ENCODE assay signal across 8 mouse cellular contexts in the genomic region with DNA sequence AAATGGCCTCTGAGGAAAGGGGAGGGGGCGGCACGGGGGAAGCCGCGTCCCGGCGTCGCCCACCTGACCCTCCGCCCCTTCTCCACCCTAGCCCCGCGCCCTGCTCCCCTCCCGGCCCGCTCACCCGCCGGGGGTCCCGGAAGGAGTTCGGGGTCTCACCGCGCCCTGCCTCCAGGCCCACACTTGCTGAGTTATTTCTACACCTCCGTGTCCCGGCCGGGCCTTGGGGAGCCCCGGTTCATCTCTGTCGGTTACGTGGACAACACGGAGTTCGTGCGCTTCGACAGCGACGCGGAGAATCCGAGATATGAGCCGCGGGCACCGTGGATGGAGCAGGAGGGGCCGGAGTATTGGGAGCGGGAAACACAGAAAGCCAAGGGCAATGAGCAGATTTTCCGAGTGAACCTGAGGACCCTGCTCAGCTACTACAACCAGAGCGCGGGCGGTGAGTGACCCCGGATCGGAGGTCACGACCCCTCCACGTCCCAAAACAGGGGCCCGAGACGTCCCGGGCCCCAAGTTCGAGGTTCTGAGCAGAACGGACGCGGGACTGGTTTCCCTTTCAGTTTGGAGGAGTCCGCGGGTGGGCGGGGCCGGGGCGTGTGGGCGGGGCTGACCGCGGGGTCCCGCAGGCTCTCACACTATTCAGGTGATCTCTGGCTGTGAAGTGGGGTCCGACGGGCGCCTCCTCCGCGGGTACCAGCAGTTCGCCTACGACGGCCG. TPM values are rescaled to one million over a fixed set of nuclear protein-coding genes. Genes with fewer than 3 reads are reported as not detected.
DNase-seq lines count a peak whose midpoint lies in the region; ATAC-seq lines count a peak whose summit lies in the region.

No protein-coding gene starts in this region.

- H3K4me1 ChIP-seq in embryonic facial prominence, embryonic 12.5 days: no peaks in the 10 kb centered on the region
- H3K4me1 ChIP-seq in heart, embryonic 15.5 days (replicated peaks): peaks cover 3% of the 10 kb centered on the region

- peaks cover 22% of the 10 kb centered on the region for H3K27me3 ChIP-seq in embryonic facial prominence, embryonic 12.5 days
- H3K27me3 ChIP-seq in heart, embryonic 15.5 days: no peaks in the 10 kb centered on the region

- DNase-seq in right cerebral cortex, postnatal 4 days: peak; percentile 5
- no peak for DNase-seq in right cerebral cortex, postnatal 14 days
- peak; percentile 59 for DNase-seq in kidney, postnatal 14 days
- peak; percentile 46 to 60 for DNase-seq in spleen, adult 18-20 months
- no peak for DNase-seq in adipocyte (ENCODE audit: low spot score)

- H3K9ac ChIP-seq in embryonic facial prominence, embryonic 12.5 days: peak overlapping the region; percentile 59
- H3K9ac ChIP-seq in heart, embryonic 15.5 days: peak overlapping the region; percentile 67

- 0 out of 2 replicates have a peak, but pooled peaks have one; percentile 6 for ATAC-seq in embryonic facial prominence, embryonic 12.5 days (ENCODE audit: insufficient number of reproducible peaks, insufficient read depth, low FRiP score, low TSS enrichment)
- ATAC-seq in heart, embryonic 15.5 days (replicated peaks; ENCODE audit: insufficient number of reproducible peaks, insufficient read depth, low FRiP score, low read depth): peak; percentile 64
- peak; percentile 60 for ATAC-seq in megakaryocyte, adult 5-6 weeks (ENCODE audit: poor library complexity, severe bottlenecking)

- H3K36me3 ChIP-seq in embryonic facial prominence, embryonic 12.5 days: no peaks in the 10 kb centered on the region
- H3K36me3 ChIP-seq in heart, embryonic 15.5 days: no peaks in the 10 kb centered on the region

- H3K4me3 ChIP-seq in embryonic facial prominence, embryonic 12.5 days: peak overlapping the region; percentile 53
- H3K4me3 ChIP-seq in heart, embryonic 15.5 days: peak overlapping the region; percentile 74

- 2% methylated on average over 70 of the region's 70 CpGs for WGBS in embryonic facial prominence, embryonic 12.5 days
- WGBS in heart, embryonic 15.5 days: under 1% methylated on average over 70 of the region's 70 CpGs

- peak overlapping the region; percentile 96 for H3K4me2 ChIP-seq in embryonic facial prominence, embryonic 12.5 days (replicated peaks)
- H3K4me2 ChIP-seq in heart, embryonic 15.5 days: peak overlapping the region; percentile 99

- no peak overlapping the region for H3K27ac ChIP-seq in embryonic facial prominence, embryonic 12.5 days
- H3K27ac ChIP-seq in heart, embryonic 15.5 days: 0 out of 2 replicates have a peak overlapping the region, but pooled peaks have one; percentile 12

- H3K9me3 ChIP-seq in embryonic facial prominence, embryonic 12.5 days: no peaks in the 10 kb centered on the region
- no peaks in the 10 kb centered on the region for H3K9me3 ChIP-seq in heart, embryonic 15.5 days (replicated peaks)

RNA-seq across cellular contexts. Expression of gene H2-Q4, which starts 0.5 kb away (rescaled TPM):
- 2.0 and 2.2 TPM in 2 replicates for polyA plus RNA-seq in embryonic facial prominence, embryonic 12.5 days (2016; fragmentation: Nextera tagmentation; extraction: Ambion mirVana)
- 2.1 and 5.5 TPM in 2 replicates for polyA plus RNA-seq in heart, embryonic 15.5 days (2015; fragmentation: Nextera tagmentation; extraction: Ambion mirVana)
- total RNA-seq in megakaryocyte, adult 5-6 weeks (2015): 10.3 and 12.4 TPM in 2 replicates
- 22.4 and 23.3 TPM in 2 replicates for total RNA-seq in megakaryocyte, adult 5-6 weeks (2017)

RNA-seq across cellular contexts. Expression of gene H2-Q2, which starts 37.8 kb away (rescaled TPM):
- polyA plus RNA-seq in embryonic facial prominence, embryonic 12.5 days (2016; fragmentation: Nextera tagmentation; extraction: Ambion mirVana): 0.38 and 0.40 TPM in 2 replicates
- polyA plus RNA-seq in heart, embryonic 15.5 days (2015; fragmentation: Nextera tagmentation; extraction: Ambion mirVana): 1.3 and 1.6 TPM in 2 replicates
- total RNA-seq in megakaryocyte, adult 5-6 weeks (2015): not detected in 2 replicates
- not detected in 2 replicates for total RNA-seq in megakaryocyte, adult 5-6 weeks (2017)

RNA-seq across cellular contexts. Expression of gene H2-Q6, which starts 44.8 kb away (rescaled TPM):
- 0.33 and 0.98 TPM in 2 replicates for polyA plus RNA-seq in embryonic facial prominence, embryonic 12.5 days (2016; fragmentation: Nextera tagmentation; extraction: Ambion mirVana)
- 0.43 and 1.8 TPM in 2 replicates for polyA plus RNA-seq in heart, embryonic 15.5 days (2015; fragmentation: Nextera tagmentation; extraction: Ambion mirVana)
- 10.2 and 12.1 TPM in 2 replicates for total RNA-seq in megakaryocyte, adult 5-6 weeks (2015)
- total RNA-seq in megakaryocyte, adult 5-6 weeks (2017): 12.8 and 13.5 TPM in 2 replicates

RNA-seq across cellular contexts. Expression of gene H2-Q7, which starts 59.1 kb away (rescaled TPM):
- 4.6 and 5.9 TPM in 2 replicates for polyA plus RNA-seq in embryonic facial prominence, embryonic 12.5 days (2016; fragmentation: Nextera tagmentation; extraction: Ambion mirVana)
- polyA plus RNA-seq in heart, embryonic 15.5 days (2015; fragmentation: Nextera tagmentation; extraction: Ambion mirVana): 0.98 and 4.0 TPM in 2 replicates
- 20.3 and 23.0 TPM in 2 replicates for total RNA-seq in megakaryocyte, adult 5-6 weeks (2015)
- total RNA-seq in megakaryocyte, adult 5-6 weeks (2017): 13.7 and 24.7 TPM in 2 replicates

RNA-seq across cellular contexts. Expression of gene H2-Q1, which starts 59.7 kb away (rescaled TPM):
- polyA plus RNA-seq in embryonic facial prominence, embryonic 12.5 days (2016; fragmentation: Nextera tagmentation; extraction: Ambion mirVana): not detected in 2 replicates
- polyA plus RNA-seq in heart, embryonic 15.5 days (2015; fragmentation: Nextera tagmentation; extraction: Ambion mirVana): 0.06 and 0.09 TPM in 2 replicates
- not detected in 2 replicates for total RNA-seq in megakaryocyte, adult 5-6 weeks (2015)
- total RNA-seq in megakaryocyte, adult 5-6 weeks (2017): not detected in 2 replicates

Comparison
In these comparisons a context has a peak if more than half of its experiments do, and no peak if none do; other contexts are left out.
1. DNase-seq: peak in right cerebral cortex, postnatal 4 days (single experiment), kidney, postnatal 14 days (single experiment) and spleen, adult 18-20 months (2 of 2); none in right cerebral cortex, postnatal 14 days (single experiment) and adipocyte (single experiment).
2. ATAC-seq: peak in every context shown above with its lines; median percentile 64 in heart, embryonic 15.5 days; 60 in megakaryocyte, adult 5-6 weeks; 6 in embryonic facial prominence, embryonic 12.5 days.